Mouse (Mus musculus) CH12.LX (cell line): ENCODE data around the gene Ctnna3. TPM values are rescaled to one million over a fixed set of nuclear protein-coding genes. Genes with fewer than 3 reads are reported as not detected.

Source experiments
- DNase-seq: peaks from one replicate; pipeline ENCODE4 v3.0.0-alpha.2; 2013; ENCODE audit errors: extremely low read depth
- H3K27ac ChIP-seq: 2 replicates; pipeline ENCODE4 v1.5.1; 2012; ENCODE audit warnings: low read depth, mild to moderate bottlenecking, control low read depth, moderate library complexity; ENCODE audit not compliant: insufficient read depth
- H3K27me3 ChIP-seq: replicated peaks from 2 replicates; pipeline ENCODE3; 2012; ENCODE audit warnings: inconsistent platforms
- H3K36me3 ChIP-seq, 2 experiments: replicated peaks in 1 of 2; 2 replicates each; pipeline versions ENCODE3 to v1.6.1; 2012; ENCODE audit warnings: inconsistent platforms in 1 of 2, low read length in 1 of 2, mild to moderate bottlenecking in 1 of 2, mixed read lengths in 1 of 2, moderate library complexity in 1 of 2; ENCODE audit not compliant: control insufficient read depth in 1 of 2, insufficient read depth in 1 of 2
- H3K4me1 ChIP-seq, 2 experiments: 2 replicates each; pipeline ENCODE4 v1.6.1; 2012; ENCODE audit warnings: inconsistent platforms in 1 of 2, moderate library complexity in 1 of 2; ENCODE audit not compliant: insufficient read depth in 2 of 2, control insufficient read depth in 1 of 2
- H3K4me2 ChIP-seq: 2 replicates; pipeline ENCODE4 v1.6.1; 2012; ENCODE audit warnings: low read depth, mild to moderate bottlenecking, control low read depth; ENCODE audit not compliant: poor library complexity, insufficient read depth, severe bottlenecking
- H3K4me3 ChIP-seq, 3 experiments: fragments of 150-350 bp in 1 of 3; sonication (generic) in 1 of 3; replicated peaks in 1 of 3; 2 replicates each; pipeline versions ENCODE3 to v1.5.1; 2011 to 2012; ENCODE audit warnings: low read depth in 2 of 3, low read length in 2 of 3, mild to moderate bottlenecking in 2 of 3, moderate library complexity in 2 of 3, control low read depth in 1 of 3, improper control_type of control experiment in 1 of 3, inconsistent platforms in 1 of 3, mixed read lengths in 1 of 3; ENCODE audit not compliant: poor library complexity in 1 of 3
- H3K79me2 ChIP-seq: replicated peaks from 2 replicates; pipeline ENCODE4 v1.6.1; 2012; ENCODE audit warnings: mild to moderate bottlenecking, moderate library complexity; ENCODE audit not compliant: control insufficient read depth, poor library complexity, insufficient read depth, severe bottlenecking; ENCODE audit errors: extremely low read depth
- H3K9ac ChIP-seq: 2 replicates; pipeline ENCODE4 v1.6.1; 2012; ENCODE audit warnings: low read depth, mild to moderate bottlenecking, control low read depth, moderate library complexity; ENCODE audit not compliant: insufficient read depth
- H3K9me3 ChIP-seq: replicated peaks from 2 replicates; pipeline ENCODE3; 2012; ENCODE audit warnings: low read length, inconsistent platforms, mixed read lengths
- BHLHE40 ChIP-seq: IDR thresholded peaks from 2 replicates; pipeline ENCODE4 v1.6.1; 2011; ENCODE audit warnings: mild to moderate bottlenecking, low read depth, low read length, improper control_type of control experiment
- CHD1 ChIP-seq: IDR thresholded peaks from 2 replicates; pipeline ENCODE4 v1.6.1; 2012; ENCODE audit warnings: low read depth, low read length, improper control_type of control experiment, inconsistent platforms
- CHD2 ChIP-seq: IDR thresholded peaks from 2 replicates; pipeline ENCODE4 v1.6.1; 2011; ENCODE audit warnings: low read length, improper control_type of control experiment
- CTCF ChIP-seq, 2 experiments: IDR thresholded peaks in 1 of 2; conservative IDR thresholded peaks in 1 of 2; 2 replicates each; pipeline ENCODE4 v1.5.1; 2011 to 2012; ENCODE audit warnings: low read depth in 2 of 2, low read length in 2 of 2, improper control_type of control experiment in 1 of 2, inconsistent platforms in 1 of 2, mild to moderate bottlenecking in 1 of 2, moderate library complexity in 1 of 2
- E2F4 ChIP-seq: IDR thresholded peaks from 2 replicates; pipeline ENCODE4 v1.6.1; 2011; ENCODE audit warnings: low read depth, low read length, improper control_type of control experiment; ENCODE audit not compliant: insufficient replicate concordance
- ELF1 ChIP-seq: IDR thresholded peaks from 2 replicates; pipeline ENCODE4 v1.6.1; 2014; ENCODE audit warnings: low read depth, mild to moderate bottlenecking, inconsistent platforms, low read length, improper control_type of control experiment
- EP300 ChIP-seq: IDR thresholded peaks from 2 replicates; pipeline ENCODE4 v1.6.1; 2011; ENCODE audit warnings: low read length, improper control_type of control experiment
- HCFC1 ChIP-seq: IDR thresholded peaks from 2 replicates; pipeline ENCODE4 v1.6.1; 2012; ENCODE audit warnings: low read depth, mild to moderate bottlenecking, inconsistent platforms, low read length, improper control_type of control experiment
- IRF4 ChIP-seq: IDR thresholded peaks from 2 replicates; pipeline ENCODE4 v1.6.1; 2014; ENCODE audit warnings: low read depth, mild to moderate bottlenecking, inconsistent platforms, low read length, improper control_type of control experiment
- JUN ChIP-seq: IDR thresholded peaks from 2 replicates; pipeline ENCODE4 v1.6.1; 2011; ENCODE audit warnings: low read depth, mild to moderate bottlenecking, low read length, improper control_type of control experiment, moderate library complexity; ENCODE audit not compliant: insufficient read depth
- KAT2A ChIP-seq: IDR thresholded peaks from 2 replicates; pipeline ENCODE4 v1.6.1; 2012; ENCODE audit warnings: low read length, improper control_type of control experiment, inconsistent platforms; ENCODE audit not compliant: insufficient replicate concordance
- MAFK ChIP-seq: IDR thresholded peaks from 2 replicates; pipeline ENCODE4 v1.6.1; 2011; ENCODE audit warnings: low read length, improper control_type of control experiment; ENCODE audit not compliant: insufficient replicate concordance
- MAX ChIP-seq: IDR thresholded peaks from 2 replicates; pipeline ENCODE4 v1.6.1; 2011; ENCODE audit warnings: low read length, improper control_type of control experiment
- MAZ ChIP-seq: IDR thresholded peaks from 2 replicates; pipeline ENCODE4 v1.6.1; 2012; ENCODE audit warnings: low read depth, mild to moderate bottlenecking, inconsistent platforms, low read length, improper control_type of control experiment, moderate library complexity
- MXI1 ChIP-seq: IDR thresholded peaks from 2 replicates; pipeline ENCODE4 v1.6.1; 2011; ENCODE audit warnings: mild to moderate bottlenecking, low read depth, low read length, improper control_type of control experiment
- MYC ChIP-seq: IDR thresholded peaks from 2 replicates; pipeline ENCODE4 v1.6.1; 2011; ENCODE audit warnings: low read depth, mild to moderate bottlenecking, improper control_type of control experiment, low read length
- NRF1 ChIP-seq: IDR thresholded peaks from 2 replicates; pipeline ENCODE4 v1.6.1; 2014; ENCODE audit warnings: low read depth, mild to moderate bottlenecking, inconsistent platforms, low read length, improper control_type of control experiment, moderate library complexity
- PAX5 ChIP-seq: IDR thresholded peaks from 2 replicates; pipeline ENCODE4 v1.6.1; 2012; ENCODE audit warnings: low read length, inconsistent platforms, mixed read lengths
- POLR2A ChIP-seq: IDR thresholded peaks from 2 replicates; pipeline ENCODE4 v1.6.1; 2011; ENCODE audit warnings: low read depth, mild to moderate bottlenecking, improper control_type of control experiment, low read length
- RAD21 ChIP-seq: IDR thresholded peaks from 2 replicates; pipeline ENCODE4 v1.6.1; 2011; ENCODE audit warnings: low read depth, mild to moderate bottlenecking, low read length, improper control_type of control experiment, moderate library complexity
- RCOR1 ChIP-seq: conservative IDR thresholded peaks from 2 replicates; pipeline ENCODE4 v1.6.1; 2012; ENCODE audit warnings: low read depth, mild to moderate bottlenecking, inconsistent platforms, low read length, improper control_type of control experiment
- SIN3A ChIP-seq: IDR thresholded peaks from 2 replicates; pipeline ENCODE4 v1.6.1; 2012; ENCODE audit warnings: low read length, improper control_type of control experiment, inconsistent platforms
- SMC3 ChIP-seq: IDR thresholded peaks from 2 replicates; pipeline ENCODE4 v1.6.1; 2011; ENCODE audit warnings: low read depth, low read length, improper control_type of control experiment
- TCF12 ChIP-seq: IDR thresholded peaks from 2 replicates; pipeline ENCODE4 v1.6.1; 2014; ENCODE audit warnings: low read depth, mild to moderate bottlenecking, inconsistent platforms, low read length, improper control_type of control experiment
- UBTF ChIP-seq: IDR thresholded peaks from 2 replicates; pipeline ENCODE4 v1.6.1; 2012; ENCODE audit warnings: low read depth, mild to moderate bottlenecking, inconsistent platforms, low read length, improper control_type of control experiment, moderate library complexity
- USF2 ChIP-seq: conservative IDR thresholded peaks from 2 replicates; pipeline ENCODE4 v1.6.1; 2011; ENCODE audit warnings: low read depth, low read length, improper control_type of control experiment
- ZC3H11A ChIP-seq: IDR thresholded peaks from 2 replicates; pipeline ENCODE4 v1.6.1; 2012; ENCODE audit warnings: low read depth, mild to moderate bottlenecking, inconsistent platforms, low read length, improper control_type of control experiment
- ZNF384 ChIP-seq: IDR thresholded peaks from 2 replicates; pipeline ENCODE4 v1.6.1; 2012; ENCODE audit warnings: low read depth, low read length, improper control_type of control experiment, inconsistent platforms
- dilution Hi-C: fragments of 300-500 bp; cut with MboI; formaldehyde crosslinking; loops from 2 replicates; pipeline ENCODE4 v1.14.3; 2020; ENCODE audit warnings: low sequenced_read_pairs; ENCODE audit not compliant: extremely low pct_unique_long_range_greater_than_20kb, extremely low pct_ligation_motif_present
- in situ Hi-C: fragments of 300-500 bp; cut with MboI; formaldehyde crosslinking; loops from 3 replicates; pipeline ENCODE4 v1.14.3; 2019; ENCODE audit warnings: low sequenced_read_pairs, low pct_ligation_motif_present, low pct_unique_long_range_greater_than_20kb, mixed read lengths
- polyA plus RNA-seq: library from polyadenylated mRNA; unstranded; fragments of >175 nt; gene quantifications from 2 replicates; pipeline ENCODE4 v1.2.1, GENCODE M21; 2012; ENCODE audit warnings: low read depth; ENCODE audit not compliant: insufficient read length
- total RNA-seq, 2 experiments: library from RNA; depleted of rRNA; stranded (reverse); fragments of 300-350 nt in 1 of 2; fragments of >200 nt in 1 of 2; gene quantifications; 2 replicates each; pipeline ENCODE4 v1.2.3; 2012 to 2014

Ctnna3 gene
- total and polyA plus RNA-seq, 3 experiments, result 0.09 TPM; not detected in 2

GRCm38 (mm10) chr10:63381498-63382280 lies 48.2 kb upstream of the Ctnna3 start, which contains the start of gene Sirt1:
Gene Sirt1 (minus strand): TSS chr10:63381704.
- Histone ChIP-seq H3K27ac (no peak within 1 kb of the TSS), H3K4me1 (peaks cover 3 to 9% of the 10 kb centered on the region in 2 experiments; a peak in 3 of 4 replicates), H3K4me2 (peak within 1 kb of the TSS; percentile 90), H3K36me3 (no peaks in the 10 kb centered on the region), H3K27me3 (no peaks in the 10 kb centered on the region), H3K79me2 (no peaks in the 10 kb centered on the region), H3K9me3 (no peaks in the 10 kb centered on the region), H3K9ac (peak within 1 kb of the TSS; percentile 62), H3K4me3 (peak within 1 kb of the TSS; percentile 59 to 70 (median 64))
- in situ Hi-C loops (loop anchor here (5.0 kb wide), 2 partner anchors 64 to 229 kb away; no protein-coding TSS in a partner anchor), dilution Hi-C loops (no loop called here)
- DNase-seq, result no peak
- TF ChIP-seq ZNF384 (no peak), MAFK (no peak), SMC3 (no peak)

DNA sequence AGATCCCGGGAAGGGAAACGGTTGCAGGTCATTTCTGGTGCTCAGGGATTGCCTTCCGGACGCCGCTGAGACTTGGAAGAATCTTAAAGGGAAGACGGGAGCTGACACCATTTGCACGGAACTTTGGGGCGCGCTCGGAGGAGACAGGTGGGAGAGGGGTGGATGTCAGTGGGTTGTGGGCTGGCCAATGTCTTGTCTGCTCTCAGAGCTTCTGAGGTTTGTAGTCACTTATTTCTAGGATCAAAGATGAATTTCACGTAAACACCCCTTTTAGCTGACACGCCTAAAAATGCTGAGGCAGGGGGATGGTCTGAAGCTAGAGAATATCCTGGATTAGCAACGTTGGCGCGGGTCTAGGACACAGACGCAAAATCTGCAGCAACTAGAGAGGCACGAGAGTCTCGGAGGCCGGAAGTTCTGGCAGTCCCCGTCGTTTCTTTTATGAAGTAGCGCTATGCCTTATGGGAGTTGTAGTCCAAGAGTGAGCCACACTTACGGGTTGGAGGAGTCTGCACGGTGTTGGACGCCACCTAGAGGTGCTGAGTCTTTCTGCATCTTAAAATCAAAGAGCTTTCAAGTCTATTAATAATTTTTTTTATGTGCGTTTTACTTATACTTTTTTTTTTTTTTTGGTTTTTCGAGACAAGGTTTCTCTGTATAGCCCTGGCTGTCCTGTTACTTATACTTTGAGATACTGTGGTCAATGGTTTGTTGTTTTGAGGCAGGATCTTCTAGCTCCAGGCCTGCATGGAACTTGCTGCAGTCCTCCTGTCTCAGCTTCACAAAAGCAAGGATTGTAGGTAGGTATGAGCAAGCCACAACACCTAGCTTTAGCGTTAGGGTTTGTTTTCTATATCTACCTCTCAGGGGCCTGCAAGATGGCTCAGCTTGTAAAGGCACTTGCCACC lies 47.3 kb upstream of the Ctnna3 start, which contains the start of gene Dnajc12:
Dnajc12 (plus strand) TSS at position 72 of the 908 bp plus-strand sequence.
- peak; percentile 97 for DNase-seq
- Histone ChIP-seq H3K36me3 (no peaks in the 10 kb centered on the region), H3K4me3 (peak within 1 kb of the TSS; percentile 59 to 70 (median 64)), H3K9ac (peak within 1 kb of the TSS; percentile 62), H3K27ac (no peak within 1 kb of the TSS), H3K4me1 (peaks cover 3 to 9% of the 10 kb centered on the region in 2 experiments; a peak in 3 of 4 replicates), H3K4me2 (peak within 1 kb of the TSS; percentile 90), H3K27me3 (no peaks in the 10 kb centered on the region), H3K79me2 (no peaks in the 10 kb centered on the region), H3K9me3 (no peaks in the 10 kb centered on the region)
- dilution Hi-C loops (no loop called here), in situ Hi-C loops (loop anchor here (5.0 kb wide), 2 partner anchors 65 to 230 kb away; no protein-coding TSS in a partner anchor)
- TF ChIP-seq SIN3A, result peak; percentile 60
- peak; percentile 69; the same call in 1 of the 2 replicates for TF ChIP-seq MYC
- no peak for TF ChIP-seq USF2
- TF ChIP-seq EP300, result no peak
- TF ChIP-seq UBTF, result no peak
- TF ChIP-seq RAD21, result peak; percentile 79
- peak; percentile 64; the same call in 1 of the 2 replicates for TF ChIP-seq MXI1
- TF ChIP-seq RCOR1, result no peak
- peak; percentile 92 for TF ChIP-seq ELF1
- TF ChIP-seq MAX, result no peak
- peak; percentile 75 for TF ChIP-seq BHLHE40
- peak; percentile 94; the same call in 1 of the 2 replicates for TF ChIP-seq KAT2A
- TF ChIP-seq CHD1, result no peak
- TF ChIP-seq MAZ, result no peak
- no peak for TF ChIP-seq E2F4
- TF ChIP-seq JUN, result no peak
- no peak for TF ChIP-seq ZC3H11A
- TF ChIP-seq IRF4, result no peak
- peak; percentile 47 to 86; a peak in 3 of 4 replicates for TF ChIP-seq CTCF (conservative IDR thresholded peaks at IDR 0.05 in 1 of 2, IDR thresholded peaks at IDR 0.05 in 1 of 2; ENCODE audit: low read depth in 2 of 2, low read length in 2 of 2)
- TF ChIP-seq NRF1, result no peak
- peak; percentile 98 for TF ChIP-seq CHD2
- TF ChIP-seq HCFC1, result peak; percentile 97
- TF ChIP-seq POLR2A, result peak; percentile 88
- TF ChIP-seq MAFK, result 0 out of 2 replicates have a peak, but pooled peaks have one; percentile 39
- peak; percentile 33; the same call in 1 of the 2 replicates for TF ChIP-seq SMC3
- no peak; the same call in 1 of the 2 replicates for TF ChIP-seq TCF12
- no peak for TF ChIP-seq PAX5
